Mouse (Mus musculus) embryonic facial prominence, embryonic 10.5 days (tissue): ENCODE measurements around the gene Hnf4a. TPM values are rescaled to one million over a fixed set of nuclear protein-coding genes. Genes with fewer than 3 reads are reported as not detected.
"Not testable (repeated sequence)": the region's sequence is repeated elsewhere in the genome, so short reads cannot be mapped to it uniquely, and the experiment has no call there.

ENCODE experiments used
- DNase-seq: peaks from one replicate; pipeline ENCODE4 v3.0.0-alpha.2; 2017; ENCODE audit warnings: low spot score
- H3K27ac ChIP-seq: fragments of 300-500 bp; sonication (generic); replicated peaks from 2 replicates; pipeline ENCODE4 v1.5.1; 2016; ENCODE audit warnings: mild to moderate bottlenecking
- H3K27me3 ChIP-seq: fragments of 300-500 bp; sonication (generic); replicated peaks from 2 replicates; pipeline ENCODE4 v1.6.1; 2016; ENCODE audit warnings: low read depth, mild to moderate bottlenecking; ENCODE audit not compliant: poor library complexity, severe bottlenecking
- H3K36me3 ChIP-seq: fragments of 300-500 bp; sonication (generic); replicated peaks from 2 replicates; pipeline ENCODE4 v1.6.1; 2016; ENCODE audit warnings: mild to moderate bottlenecking, moderate library complexity
- H3K4me1 ChIP-seq: fragments of 300-500 bp; sonication (generic); 2 replicates; pipeline ENCODE4 v1.6.1; 2016
- H3K4me3 ChIP-seq: fragments of 300-500 bp; sonication (generic); 2 replicates; pipeline ENCODE4 v1.5.1; 2016; ENCODE audit warnings: mild to moderate bottlenecking, moderate library complexity
- H3K9me3 ChIP-seq: fragments of 300-500 bp; sonication (generic); 2 replicates; pipeline ENCODE4 v1.6.1; 2016; ENCODE audit warnings: mild to moderate bottlenecking
- WGBS: fragments of 180-500 bp; shearing (Covaris S2); methylation state at CpG from one replicate; pipeline ENCODE4 v1.1.7; 2016; 5-methylcytosine and 5-hydroxymethylcytosine counted together
- polyA plus RNA-seq: library from polyadenylated mRNA; unstranded; fragments of >200 nt; fragmentation: Nextera tagmentation; extraction: Ambion mirVana; gene quantifications from 2 replicates; pipeline ENCODE4 v1.2.1, GENCODE M21; 2016

The Hnf4a gene
- polyA plus RNA-seq, 1 experiment from 2014 or later: not detected

DNA sequence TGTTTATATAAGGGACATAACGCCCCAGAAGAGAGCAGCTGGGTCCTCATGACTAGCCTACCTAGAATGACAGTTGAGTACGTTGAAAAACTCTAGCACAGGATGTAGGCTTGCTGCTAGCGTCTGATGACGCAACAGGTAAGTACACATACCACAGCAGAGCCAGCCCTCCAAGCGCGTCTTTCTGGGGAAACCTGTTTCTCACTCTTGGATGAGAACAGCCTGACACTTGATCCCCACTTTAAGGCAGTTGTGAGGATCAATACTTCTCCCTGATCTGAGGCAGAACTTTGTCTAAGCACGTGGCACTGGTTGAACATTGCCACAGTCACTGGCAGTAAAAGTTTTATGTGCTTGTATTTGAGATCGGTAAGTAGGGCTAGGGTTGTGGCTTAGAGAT, 113.8 kb downstream of the Hnf4a start:
- Histone ChIP-seq H3K36me3 (peaks cover 97% of the 10 kb centered on the region), H3K4me1 (no peaks in the 10 kb centered on the region), H3K27me3 (no peaks in the 10 kb centered on the region), H3K9me3 (no peaks in the 10 kb centered on the region), H3K27ac (no peak overlapping the region), H3K4me3 (no peak overlapping the region)
- DNase-seq: no peak
- 83% methylated on average over 8 of the region's 8 CpGs for WGBS

DNA sequence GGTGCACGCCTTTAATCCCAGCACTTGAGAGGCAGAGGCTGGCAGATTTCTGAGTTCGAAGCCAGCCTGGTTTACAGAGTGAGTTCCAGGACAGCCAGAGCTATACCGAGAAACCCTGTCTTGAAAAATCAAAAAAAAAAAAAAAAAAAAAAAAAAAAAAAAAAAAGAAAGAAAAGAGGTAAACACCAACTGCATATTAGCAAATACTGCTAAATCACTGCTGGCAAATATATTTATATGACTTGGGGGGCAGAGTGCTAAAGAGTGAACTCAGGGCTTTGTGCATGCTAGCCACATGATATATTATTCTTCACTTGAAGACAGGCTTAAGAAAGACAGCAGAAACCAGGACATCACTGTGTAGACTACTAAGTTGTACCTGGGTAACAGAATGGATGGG, 114.8 kb downstream of the Hnf4a start:
- H3K9me3 ChIP-seq, H3K4me1 ChIP-seq, H3K4me3 ChIP-seq, H3K27ac ChIP-seq, H3K27me3 ChIP-seq, DNase-seq: not testable (repeated sequence)
- peaks cover 97% of the 10 kb centered on the region for H3K36me3 ChIP-seq
- 94% methylated on average over 3 of the region's 3 CpGs for WGBS

Other genes with a start within 250 kb of the Hnf4a start
- gene Jph2, start 108.8 kb upstream of the Hnf4a start, polyA plus RNA-seq: 0.52 and 0.83 TPM in 2 replicates
- 94.0 and 99.5 TPM in 2 replicates for gene Oser1, start 82.1 kb upstream of the Hnf4a start, polyA plus RNA-seq
- gene Gdap1l1, start 68.3 kb upstream of the Hnf4a start, polyA plus RNA-seq: 7.6 and 9.1 TPM in 2 replicates
- 9.4 and 10.5 TPM in 2 replicates for gene Fitm2, start 34.2 kb upstream of the Hnf4a start, polyA plus RNA-seq
- gene R3hdml, start 14.5 kb upstream of the Hnf4a start, polyA plus RNA-seq: not detected in 2 replicates
- 31.3 and 33.4 TPM in 2 replicates for gene Ttpal, start 95.5 kb downstream of the Hnf4a start, polyA plus RNA-seq
- gene Serinc3, start 138.3 kb downstream of the Hnf4a start, polyA plus RNA-seq: 21.9 and 22.1 TPM in 2 replicates
- gene Pkig, start 151.6 kb downstream of the Hnf4a start, polyA plus RNA-seq: 189 and 194 TPM in 2 replicates
- 9.7 and 11.1 TPM in 2 replicates for gene Ada, start 243.4 kb downstream of the Hnf4a start, polyA plus RNA-seq